Mouse (Mus musculus): Measurements from ENCODE around the gene Dscaml1. TPM values are rescaled to one million over a fixed set of nuclear protein-coding genes. Genes with fewer than 3 reads are reported as not detected.

Gene Dscaml1
- polyA plus RNA-seq, 1 experiment from 2014 or later = 10.8 TPM

DNA sequence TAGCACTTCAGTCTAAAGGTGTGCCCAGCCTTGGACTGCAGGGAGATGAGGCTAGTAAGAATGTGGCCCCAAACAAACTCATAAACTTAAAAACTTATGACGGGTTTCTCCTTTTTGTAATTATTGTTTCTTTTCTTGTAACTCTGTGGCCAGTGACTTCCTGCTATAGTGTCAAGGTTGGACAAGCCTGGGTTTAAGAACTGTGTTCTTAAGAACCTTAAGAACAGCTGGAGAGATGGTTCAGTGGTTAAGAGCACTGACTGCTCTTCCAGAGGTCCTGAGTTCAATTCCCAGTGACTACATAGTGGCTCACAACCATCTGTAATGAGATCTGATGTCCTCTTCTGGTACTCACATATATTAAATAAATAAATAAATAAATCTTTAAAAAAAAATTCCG is 106.8 kb downstream of the Dscaml1 start:
- Histone ChIP-seq H3K27me3 (replicated peaks; ENCODE audit: control insufficient read depth, insufficient read depth, low read length) (no peaks in the 10 kb centered on the region), H3K9me3 (ENCODE audit: control insufficient read depth, low read length) (no peaks in the 10 kb centered on the region), H3K36me3 (ENCODE audit: control insufficient read depth, insufficient read depth, low read length) (no peaks in the 10 kb centered on the region), H3K4me3 (ENCODE audit: low read length) (no peak overlapping the region), H3K9ac (ENCODE audit: low read depth, low read length) (no peak overlapping the region), H3K4me1 (ENCODE audit: control insufficient read depth, insufficient read depth, low read depth, low read length) (peaks cover 14% of the 10 kb centered on the region), H3K27ac (ENCODE audit: low read depth, low read length) (no peak overlapping the region), H3K4me2 (ENCODE audit: low read length) (no peak overlapping the region)
- no peak for ATAC-seq
- 86% methylated on average over 2 of the region's 2 CpGs for WGBS

DNA sequence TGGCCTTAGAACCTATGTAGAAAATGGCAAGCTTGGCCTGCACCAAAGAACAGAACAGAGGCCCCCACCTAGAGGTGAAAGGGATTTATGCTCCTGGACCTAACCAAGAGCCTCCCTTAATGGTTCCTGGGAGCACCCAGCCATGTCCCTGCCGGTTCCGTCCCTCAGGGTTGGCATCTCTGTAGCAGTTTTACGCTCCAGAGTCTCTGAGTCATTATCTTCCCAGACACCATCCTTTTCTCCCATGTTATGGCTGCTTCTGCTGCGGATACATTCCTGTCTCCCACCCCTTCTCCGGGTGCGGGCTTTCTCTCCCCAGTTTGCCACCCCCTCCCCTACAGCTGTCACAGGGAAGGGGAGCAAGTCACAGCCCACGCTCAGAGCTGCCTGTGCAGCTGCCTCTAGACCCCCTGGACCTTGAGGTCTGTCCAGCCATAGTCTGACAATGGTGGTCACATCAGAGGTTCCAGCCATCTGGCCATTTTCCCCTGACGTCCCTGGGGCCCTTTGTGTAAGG is 108.1 kb downstream of the Dscaml1 start:
- H3K36me3 ChIP-seq (ENCODE audit: control insufficient read depth, insufficient read depth, low read length) = no peaks in the 10 kb centered on the region
- 37% methylated on average over 8 of the region's 8 CpGs for WGBS
- H3K9me3 ChIP-seq (ENCODE audit: control insufficient read depth, low read length) = no peaks in the 10 kb centered on the region
- ATAC-seq = peak; percentile 34; the same call in 1 of the 2 replicates
- peak overlapping the region; percentile 67 for H3K27ac ChIP-seq (ENCODE audit: low read depth, low read length)
- no peak overlapping the region for H3K9ac ChIP-seq (ENCODE audit: low read depth, low read length)
- H3K4me1 ChIP-seq (ENCODE audit: control insufficient read depth, insufficient read depth, low read depth, low read length) = peaks cover 14% of the 10 kb centered on the region
- H3K4me3 ChIP-seq (ENCODE audit: low read length) = no peak overlapping the region
- H3K27me3 ChIP-seq (replicated peaks; ENCODE audit: control insufficient read depth, insufficient read depth, low read length) = no peaks in the 10 kb centered on the region
- H3K4me2 ChIP-seq (ENCODE audit: low read length) = no peak overlapping the region

DNA sequence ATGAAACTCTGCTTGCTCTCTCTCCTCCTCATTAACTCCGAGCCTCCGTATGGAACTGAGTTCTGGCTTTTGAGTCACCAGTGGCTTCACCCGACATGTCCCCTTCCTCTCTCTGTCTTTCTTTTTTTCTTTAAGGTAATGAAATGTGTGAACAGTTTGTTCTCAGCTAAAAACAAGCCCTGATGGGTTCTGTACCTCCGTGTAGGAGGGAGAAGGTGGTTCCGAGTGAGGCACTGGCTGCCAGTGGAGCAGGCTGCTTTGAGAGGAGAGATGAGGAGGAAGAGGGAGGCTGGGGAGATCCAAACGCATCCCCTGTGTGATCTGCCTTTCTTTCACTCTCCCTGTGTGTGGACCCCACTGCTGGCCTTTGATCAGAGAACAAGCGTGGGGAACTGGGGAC is 111.2 kb downstream of the Dscaml1 start:
- Histone ChIP-seq H3K9me3 (ENCODE audit: control insufficient read depth, low read length) (no peaks in the 10 kb centered on the region), H3K4me2 (ENCODE audit: low read length) (no peak overlapping the region), H3K36me3 (ENCODE audit: control insufficient read depth, insufficient read depth, low read length) (no peaks in the 10 kb centered on the region), H3K27me3 (replicated peaks; ENCODE audit: control insufficient read depth, insufficient read depth, low read length) (no peaks in the 10 kb centered on the region), H3K4me1 (ENCODE audit: control insufficient read depth, insufficient read depth, low read depth, low read length) (peaks cover 12% of the 10 kb centered on the region), H3K4me3 (ENCODE audit: low read length) (no peak overlapping the region), H3K9ac (ENCODE audit: low read depth, low read length) (no peak overlapping the region), H3K27ac (ENCODE audit: low read depth, low read length) (no peak overlapping the region)
- ATAC-seq = no peak
- WGBS = 74% methylated on average over 7 of the region's 7 CpGs

DNA sequence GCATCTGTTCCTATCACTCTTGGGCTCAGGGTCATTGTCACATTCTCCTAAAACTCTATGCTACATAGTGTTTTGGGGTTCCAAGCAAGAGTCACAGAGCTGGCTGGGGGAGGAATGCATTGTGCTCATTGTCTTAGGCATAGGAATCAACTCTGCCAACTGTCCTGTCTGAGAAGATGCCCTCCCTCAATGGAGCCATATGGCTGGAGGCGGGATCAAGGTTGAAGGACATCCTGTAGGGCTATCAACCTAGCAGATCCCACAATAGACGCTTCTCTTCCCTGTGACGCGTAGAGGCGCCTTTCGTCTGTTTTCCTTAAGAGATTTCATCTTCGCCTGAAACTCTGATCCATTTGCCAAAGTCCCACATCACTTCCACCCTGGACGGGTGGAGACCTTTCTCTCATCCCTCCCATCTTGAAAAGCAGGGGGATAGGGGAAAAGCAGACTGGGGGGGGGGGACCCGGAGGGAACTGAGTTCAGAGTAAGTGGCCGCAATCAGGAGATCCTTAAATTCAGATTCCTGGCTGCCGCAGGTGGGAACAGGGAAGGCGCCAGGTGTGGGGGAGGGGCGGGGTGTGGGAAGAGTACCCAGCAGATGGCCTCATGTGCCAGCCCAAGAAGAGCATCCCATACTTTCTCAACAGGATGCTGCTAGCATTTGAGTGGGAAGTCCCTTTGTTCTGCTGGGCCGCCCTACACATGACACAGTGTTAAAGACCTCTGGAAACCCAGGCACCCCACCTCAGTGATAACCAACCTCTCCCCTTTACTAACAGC is 113.0 kb downstream of the Dscaml1 start:
- Histone ChIP-seq H3K4me3 (ENCODE audit: low read length) (no peak overlapping the region), H3K4me2 (ENCODE audit: low read length) (no peak overlapping the region), H3K27me3 (replicated peaks; ENCODE audit: control insufficient read depth, insufficient read depth, low read length) (no peaks in the 10 kb centered on the region), H3K9ac (ENCODE audit: low read depth, low read length) (no peak overlapping the region), H3K4me1 (ENCODE audit: control insufficient read depth, insufficient read depth, low read depth, low read length) (peaks cover 10% of the 10 kb centered on the region), H3K9me3 (ENCODE audit: control insufficient read depth, low read length) (no peaks in the 10 kb centered on the region), H3K27ac (ENCODE audit: low read depth, low read length) (no peak overlapping the region; the same call in 1 of the 2 replicates), H3K36me3 (ENCODE audit: control insufficient read depth, insufficient read depth, low read length) (no peaks in the 10 kb centered on the region)
- ATAC-seq = no peak
- WGBS = 88% methylated on average over 14 of the region's 14 CpGs

DNA sequence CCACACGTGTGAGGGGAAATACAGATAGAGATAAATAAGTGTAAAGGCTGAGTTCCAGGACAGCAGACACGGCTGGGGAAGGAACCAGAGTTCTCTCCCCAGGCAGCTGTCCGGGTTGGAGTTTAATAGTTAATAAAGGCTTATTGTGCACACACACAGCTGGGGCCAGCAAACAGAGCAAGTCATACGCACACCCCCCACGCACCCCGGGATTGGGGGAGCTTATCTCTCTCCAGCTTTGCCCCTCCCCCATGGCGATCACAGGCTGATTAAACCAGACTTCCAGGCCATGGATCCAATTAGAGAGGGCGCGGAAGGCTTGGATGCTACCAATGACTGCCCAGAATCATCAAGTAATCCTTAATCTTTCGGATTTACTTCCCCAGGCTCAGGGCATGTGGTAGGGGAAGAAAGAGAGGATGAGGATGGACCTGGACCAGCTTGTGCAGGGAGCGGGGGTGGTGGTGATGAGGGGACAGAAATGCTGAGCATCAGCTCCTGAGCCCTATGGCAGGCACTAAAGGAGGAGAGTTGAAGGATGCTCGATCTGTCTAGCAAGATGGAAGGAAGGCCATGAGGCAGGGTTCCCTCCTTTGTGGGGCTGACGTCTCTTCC is 119.7 kb downstream of the Dscaml1 start:
- no peak for ATAC-seq
- Histone ChIP-seq H3K4me1 (ENCODE audit: control insufficient read depth, insufficient read depth, low read depth, low read length) (peaks cover 21% of the 10 kb centered on the region), H3K27me3 (replicated peaks; ENCODE audit: control insufficient read depth, insufficient read depth, low read length) (no peaks in the 10 kb centered on the region), H3K9me3 (ENCODE audit: control insufficient read depth, low read length) (no peaks in the 10 kb centered on the region), H3K4me2 (ENCODE audit: low read length) (no peak overlapping the region), H3K27ac (ENCODE audit: low read depth, low read length) (0 out of 2 replicates have a peak overlapping the region, but pooled peaks have one; percentile 10), H3K36me3 (ENCODE audit: control insufficient read depth, insufficient read depth, low read length) (no peaks in the 10 kb centered on the region), H3K4me3 (ENCODE audit: low read length) (no peak overlapping the region), H3K9ac (ENCODE audit: low read depth, low read length) (no peak overlapping the region)
- WGBS = 37% methylated on average over 13 of the region's 13 CpGs

DNA sequence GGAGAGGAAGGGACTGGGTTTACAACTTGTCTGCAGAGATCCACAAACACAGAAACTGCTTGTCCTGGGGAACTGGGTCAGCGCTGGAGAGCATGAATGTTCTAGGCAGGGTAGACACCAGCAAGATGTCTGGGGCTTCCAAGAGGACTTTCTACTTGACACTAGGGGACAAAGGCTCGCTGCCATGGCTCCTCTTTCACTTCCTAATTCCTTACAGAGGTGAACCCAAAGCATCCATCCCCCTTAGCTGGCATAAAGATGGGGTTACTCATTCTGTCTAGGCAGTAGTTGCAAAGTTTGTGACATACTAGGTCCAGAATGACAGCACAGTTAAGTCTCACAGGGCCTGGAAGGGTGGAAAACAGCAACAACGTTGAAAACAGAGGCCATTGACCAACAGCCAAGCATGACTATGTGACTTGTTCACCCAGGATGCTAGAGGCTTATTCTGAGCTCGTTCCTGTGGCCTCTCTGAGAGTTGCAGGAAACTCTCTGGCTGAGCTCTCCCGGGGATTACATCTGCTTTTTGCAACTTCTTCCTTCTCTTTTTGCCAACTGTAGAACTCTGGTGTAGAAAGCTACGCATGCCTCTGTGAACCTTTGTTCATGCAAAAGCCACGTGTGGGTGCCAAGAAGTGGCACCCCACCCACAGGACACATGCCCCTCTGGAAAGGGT is 120.6 kb downstream of the Dscaml1 start:
- H3K4me2 ChIP-seq (ENCODE audit: low read length) = no peak overlapping the region
- no peak overlapping the region for H3K9ac ChIP-seq (ENCODE audit: low read depth, low read length)
- peaks cover 18% of the 10 kb centered on the region for H3K4me1 ChIP-seq (ENCODE audit: control insufficient read depth, insufficient read depth, low read depth, low read length)
- no peak overlapping the region for H3K27ac ChIP-seq (ENCODE audit: low read depth, low read length)
- no peaks in the 10 kb centered on the region for H3K36me3 ChIP-seq (ENCODE audit: control insufficient read depth, insufficient read depth, low read length)
- H3K4me3 ChIP-seq (ENCODE audit: low read length) = no peak overlapping the region
- no peaks in the 10 kb centered on the region for H3K27me3 ChIP-seq (replicated peaks; ENCODE audit: control insufficient read depth, insufficient read depth, low read length)
- no peaks in the 10 kb centered on the region for H3K9me3 ChIP-seq (ENCODE audit: control insufficient read depth, low read length)
- 74% methylated on average over 7 of the region's 7 CpGs for WGBS
- no peak for ATAC-seq

DNA sequence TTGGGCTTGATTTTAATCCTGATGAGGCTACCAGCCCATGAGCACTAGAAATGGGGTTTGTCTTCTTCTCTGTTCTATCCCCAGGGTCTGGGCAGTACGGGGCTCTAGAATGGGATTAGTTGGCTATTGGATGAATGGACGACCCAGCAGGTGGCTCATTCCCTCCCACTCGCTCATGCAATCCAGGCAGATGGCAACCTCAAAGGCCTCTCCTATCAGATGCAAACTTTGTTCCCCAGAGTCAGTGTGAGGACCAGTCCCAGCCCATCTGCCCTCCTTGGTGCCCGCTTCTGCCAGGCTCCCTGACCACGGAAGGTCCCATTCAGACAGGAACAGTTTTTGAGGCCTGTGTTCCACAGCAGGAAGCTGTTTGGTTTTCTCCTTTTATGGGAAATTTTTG is 123.4 kb downstream of the Dscaml1 start:
- 22% methylated on average over 5 of the region's 5 CpGs for WGBS
- H3K9ac ChIP-seq (ENCODE audit: low read depth, low read length) = no peak overlapping the region
- H3K36me3 ChIP-seq (ENCODE audit: control insufficient read depth, insufficient read depth, low read length) = no peaks in the 10 kb centered on the region
- H3K4me3 ChIP-seq (ENCODE audit: low read length) = no peak overlapping the region
- H3K27ac ChIP-seq (ENCODE audit: low read depth, low read length) = peak overlapping the region; percentile 79
- H3K9me3 ChIP-seq (ENCODE audit: control insufficient read depth, low read length) = no peaks in the 10 kb centered on the region
- no peak; the same call in 1 of the 2 replicates for ATAC-seq
- no peaks in the 10 kb centered on the region for H3K27me3 ChIP-seq (replicated peaks; ENCODE audit: control insufficient read depth, insufficient read depth, low read length)
- H3K4me2 ChIP-seq (ENCODE audit: low read length) = no peak overlapping the region
- H3K4me1 ChIP-seq (ENCODE audit: control insufficient read depth, insufficient read depth, low read depth, low read length) = peaks cover 18% of the 10 kb centered on the region

DNA sequence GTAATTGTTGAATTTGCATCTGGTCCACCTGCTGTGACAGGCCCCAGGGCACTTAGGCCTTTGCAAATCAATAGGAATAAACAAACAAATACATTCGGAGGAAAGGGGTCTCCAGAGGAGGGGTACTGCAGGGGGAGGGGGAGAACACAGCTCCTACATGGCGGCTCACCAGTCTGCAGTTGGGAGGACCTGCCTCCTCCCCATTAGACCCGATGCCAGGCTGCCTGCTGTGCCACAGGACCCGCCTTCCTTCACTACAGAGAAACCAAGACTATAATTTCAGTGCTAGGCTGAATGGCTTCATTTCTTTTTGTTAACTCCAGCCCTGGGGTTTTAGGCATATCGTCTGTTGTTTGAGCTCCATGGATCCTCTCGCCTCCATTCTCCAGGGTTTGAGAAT is 123.8 kb downstream of the Dscaml1 start:
- peaks cover 18% of the 10 kb centered on the region for H3K4me1 ChIP-seq (ENCODE audit: control insufficient read depth, insufficient read depth, low read depth, low read length)
- H3K36me3 ChIP-seq (ENCODE audit: control insufficient read depth, insufficient read depth, low read length) = no peaks in the 10 kb centered on the region
- no peaks in the 10 kb centered on the region for H3K27me3 ChIP-seq (replicated peaks; ENCODE audit: control insufficient read depth, insufficient read depth, low read length)
- 0 out of 2 replicates have a peak, but pooled peaks have one; percentile 26 for ATAC-seq
- peak overlapping the region; percentile 14; the same call in 1 of the 2 replicates for H3K9ac ChIP-seq (ENCODE audit: low read depth, low read length)
- H3K4me3 ChIP-seq (ENCODE audit: low read length) = no peak overlapping the region
- WGBS = 22% methylated on average over 6 of the region's 6 CpGs
- H3K9me3 ChIP-seq (ENCODE audit: control insufficient read depth, low read length) = no peaks in the 10 kb centered on the region
- no peak overlapping the region for H3K4me2 ChIP-seq (ENCODE audit: low read length)
- peak overlapping the region; percentile 79 for H3K27ac ChIP-seq (ENCODE audit: low read depth, low read length)

DNA sequence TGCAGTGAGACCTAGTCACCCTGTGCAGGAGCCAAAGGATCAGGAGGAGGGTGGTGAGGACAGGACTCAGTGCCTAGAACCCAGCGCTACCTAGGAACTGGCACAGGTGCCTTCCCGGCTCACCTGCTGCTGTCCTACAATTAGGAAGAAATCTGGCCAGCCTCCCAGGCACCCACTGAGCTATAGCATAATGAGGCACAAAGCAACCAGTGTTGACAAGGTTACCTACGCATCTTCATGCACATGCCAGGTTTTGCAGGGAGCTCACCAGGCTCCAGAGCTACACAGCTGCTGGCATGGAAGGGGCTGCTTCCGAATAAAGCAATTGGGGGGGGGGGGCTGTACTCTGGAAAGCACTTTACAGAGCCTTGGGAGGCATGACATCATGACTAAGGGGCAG is 124.2 kb downstream of the Dscaml1 start:
- H3K36me3 ChIP-seq (ENCODE audit: control insufficient read depth, insufficient read depth, low read length) = no peaks in the 10 kb centered on the region
- no peaks in the 10 kb centered on the region for H3K27me3 ChIP-seq (replicated peaks; ENCODE audit: control insufficient read depth, insufficient read depth, low read length)
- H3K27ac ChIP-seq (ENCODE audit: low read depth, low read length) = peak overlapping the region; percentile 79
- H3K9ac ChIP-seq (ENCODE audit: low read depth, low read length) = peak overlapping the region; percentile 14; the same call in 1 of the 2 replicates
- 35% methylated on average over 4 of the region's 4 CpGs for WGBS
- H3K4me2 ChIP-seq (ENCODE audit: low read length) = no peak overlapping the region
- H3K4me3 ChIP-seq (ENCODE audit: low read length) = no peak overlapping the region
- H3K4me1 ChIP-seq (ENCODE audit: control insufficient read depth, insufficient read depth, low read depth, low read length) = peaks cover 20% of the 10 kb centered on the region
- H3K9me3 ChIP-seq (ENCODE audit: control insufficient read depth, low read length) = no peaks in the 10 kb centered on the region
- peak; percentile 45; the same call in 1 of the 2 replicates for ATAC-seq

Data from hindbrain, embryonic 16.5 days (tissue).